Mouse (Mus musculus) heart, embryonic 11.5 days (tissue): ENCODE results near the gene Helz2. TPM values are rescaled to one million over a fixed set of nuclear protein-coding genes. Genes with fewer than 3 reads are reported as not detected.

Source experiments
- ATAC-seq: fragments of 200-750 bp; cut with Nextera tagmentation; replicated peaks from 2 replicates; pipeline ENCODE4 v1.8.0; 2017; ENCODE audit warnings: moderate library complexity; ENCODE audit not compliant: insufficient number of reproducible peaks, low FRiP score, low TSS enrichment
- H3K27ac ChIP-seq: fragments of 300-500 bp; sonication (generic); 2 replicates; pipeline ENCODE4 v1.5.1; 2014; ENCODE audit warnings: mild to moderate bottlenecking, low read depth, low read length
- H3K27me3 ChIP-seq: fragments of 300-500 bp; sonication (generic); 2 replicates; pipeline ENCODE4 v1.6.1; 2014; ENCODE audit warnings: mild to moderate bottlenecking, low read length, mixed read lengths; ENCODE audit not compliant: control insufficient read depth, insufficient read depth
- H3K36me3 ChIP-seq: fragments of 300-500 bp; sonication (generic); 2 replicates; pipeline ENCODE4 v1.6.1; 2014; ENCODE audit warnings: mild to moderate bottlenecking, low read length, moderate library complexity, mixed read lengths; ENCODE audit not compliant: control insufficient read depth, insufficient read depth
- H3K4me1 ChIP-seq: fragments of 300-500 bp; sonication (generic); 2 replicates; pipeline ENCODE4 v1.6.1; 2014; ENCODE audit warnings: low read length; ENCODE audit not compliant: control insufficient read depth, insufficient read depth
- H3K4me2 ChIP-seq: fragments of 300-500 bp; sonication (generic); 2 replicates; pipeline ENCODE4 v1.6.1; 2014; ENCODE audit warnings: mild to moderate bottlenecking, moderate library complexity
- H3K4me3 ChIP-seq: fragments of 300-500 bp; sonication (generic); 2 replicates; pipeline ENCODE4 v1.5.1; 2014; ENCODE audit warnings: low read depth, low read length
- H3K9ac ChIP-seq: fragments of 300-500 bp; sonication (generic); 2 replicates; pipeline ENCODE4 v1.6.1; 2014; ENCODE audit warnings: mild to moderate bottlenecking, low read depth, low read length, moderate library complexity
- H3K9me3 ChIP-seq: fragments of 300-500 bp; sonication (generic); replicated peaks from 2 replicates; pipeline ENCODE4 v1.6.1; 2016; ENCODE audit warnings: low read length; ENCODE audit not compliant: control insufficient read depth
- WGBS: fragments of 180-500 bp; shearing (Covaris S2); extraction: QIAGEN DNeasy Blood & Tissue Kit; methylation state at CpG from one replicate; pipeline ENCODE4 v1.1.7; 2014; ENCODE audit not compliant: insufficient replicate concordance; 5-methylcytosine and 5-hydroxymethylcytosine counted together
- polyA plus RNA-seq: library from polyadenylated mRNA; unstranded; fragments of >200 nt; fragmentation: Nextera tagmentation; extraction: Ambion mirVana; gene quantifications from 2 replicates; pipeline ENCODE4 v1.2.1, GENCODE M21; 2014

Helz2 gene
- polyA plus RNA-seq, 1 experiment from 2014 or later: 1.2 TPM

- 67% methylated on average over 1 of the region's 1 CpGs for WGBS
- Histone ChIP-seq H3K4me1 (no peaks in the 10 kb centered on the region), H3K36me3 (0 out of 2 replicates have a peak, but pooled peaks cover 14% of the 10 kb centered on the region), H3K27me3 (no peaks in the 10 kb centered on the region), H3K4me3 (no peak overlapping the region), H3K27ac (no peak overlapping the region), H3K9ac (no peak overlapping the region), H3K9me3 (no peaks in the 10 kb centered on the region), H3K4me2 (no peak overlapping the region)
- no peak for ATAC-seq
Measured at GRCm38 (mm10) chr2:181276766-181277165, 34.9 kb upstream of the Helz2 start.

- 89% methylated on average over 4 of the region's 4 CpGs for WGBS
- H3K36me3 ChIP-seq: peaks cover 17% of the 10 kb centered on the region; the same call in 1 of the 2 replicates
Measured at GRCm38 (mm10) chr2:181274639-181275038, 32.8 kb upstream of the Helz2 start.

GRCm38 (mm10) chr2:181273829-181274228 is 32.0 kb upstream of the Helz2 start:
- no peaks in the 10 kb centered on the region for H3K4me1 ChIP-seq
- no peaks in the 10 kb centered on the region for H3K27me3 ChIP-seq
- H3K27ac ChIP-seq: no peak overlapping the region
- H3K9me3 ChIP-seq: no peaks in the 10 kb centered on the region
- H3K9ac ChIP-seq: no peak overlapping the region
- ATAC-seq: no peak
- no peak overlapping the region for H3K4me2 ChIP-seq
- WGBS: 89% methylated on average over 2 of the region's 2 CpGs
- no peak overlapping the region for H3K4me3 ChIP-seq
- peaks cover 17% of the 10 kb centered on the region; the same call in 1 of the 2 replicates for H3K36me3 ChIP-seq

More at GRCm38 (mm10) chr2:181274639-181275038, 32.8 kb upstream of the Helz2 start:
- Histone ChIP-seq H3K9me3 (no peaks in the 10 kb centered on the region), H3K27ac (no peak overlapping the region), H3K4me3 (no peak overlapping the region), H3K9ac (no peak overlapping the region), H3K4me1 (no peaks in the 10 kb centered on the region), H3K4me2 (no peak overlapping the region), H3K27me3 (no peaks in the 10 kb centered on the region)
- ATAC-seq: no peak

DNA sequence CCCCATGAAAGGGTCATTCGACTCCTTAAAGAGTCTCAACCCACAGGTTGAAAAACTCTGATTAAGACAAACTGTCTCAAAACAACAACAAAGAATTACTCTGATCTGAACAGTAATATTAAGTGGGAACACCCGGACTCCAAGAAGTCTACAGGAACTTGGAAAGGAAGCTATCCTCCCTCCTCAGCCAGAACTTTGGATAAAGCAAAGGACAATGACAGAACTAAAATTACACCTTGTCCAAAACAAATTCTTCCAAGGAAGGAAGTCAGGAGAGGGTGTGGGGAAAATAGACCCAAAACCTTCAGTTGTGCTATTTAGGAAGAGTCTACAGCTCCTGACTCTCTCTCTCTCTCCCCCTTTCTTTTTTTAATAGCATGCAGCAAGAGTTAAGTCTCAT is 30.3 kb upstream of the Helz2 start:
- no peak for ATAC-seq
- Histone ChIP-seq H3K4me2 (no peak overlapping the region), H3K9me3 (no peaks in the 10 kb centered on the region), H3K9ac (no peak overlapping the region), H3K4me3 (no peak overlapping the region), H3K4me1 (no peaks in the 10 kb centered on the region), H3K27ac (no peak overlapping the region), H3K36me3 (peaks cover 12% of the 10 kb centered on the region), H3K27me3 (no peaks in the 10 kb centered on the region)
- 95% methylated on average over 2 of the region's 2 CpGs for WGBS

GRCm38 (mm10) chr2:181266839-181267238 is 25.0 kb upstream of the Helz2 start:
- Histone ChIP-seq H3K27ac (no peak overlapping the region), H3K4me3 (no peak overlapping the region), H3K36me3 (peaks cover 23% of the 10 kb centered on the region), H3K9ac (no peak overlapping the region), H3K27me3 (no peaks in the 10 kb centered on the region), H3K4me2 (no peak overlapping the region), H3K4me1 (no peaks in the 10 kb centered on the region), H3K9me3 (no peaks in the 10 kb centered on the region)
- ATAC-seq: no peak
- 93% methylated on average over 2 of the region's 2 CpGs for WGBS

DNA sequence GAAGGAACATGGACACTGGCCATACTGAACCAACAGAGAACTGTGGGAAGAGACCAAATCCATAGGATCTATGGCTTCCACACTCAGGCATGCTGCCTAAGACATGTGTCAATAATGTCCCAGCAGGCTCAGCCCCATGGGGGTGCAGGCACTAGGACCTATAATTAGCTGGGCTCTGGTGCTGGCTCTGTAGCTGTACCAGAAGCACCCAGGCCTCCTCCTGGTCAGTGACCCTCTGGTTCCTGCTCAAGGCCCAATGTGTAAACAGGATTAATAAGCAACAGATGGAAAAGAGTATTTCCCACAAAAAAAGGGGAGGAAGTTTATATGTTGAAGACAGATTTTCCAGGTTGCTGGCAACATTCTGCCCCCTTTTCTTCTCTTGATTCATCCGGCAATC is 11.4 kb upstream of the Helz2 start:
- Histone ChIP-seq H3K4me3 (no peak overlapping the region), H3K9ac (no peak overlapping the region), H3K4me2 (no peak overlapping the region), H3K36me3 (peaks cover 30% of the 10 kb centered on the region), H3K4me1 (no peaks in the 10 kb centered on the region), H3K27ac (no peak overlapping the region), H3K9me3 (no peaks in the 10 kb centered on the region), H3K27me3 (no peaks in the 10 kb centered on the region)
- no peak for ATAC-seq
- 83% methylated on average over 1 of the region's 1 CpGs for WGBS

DNA sequence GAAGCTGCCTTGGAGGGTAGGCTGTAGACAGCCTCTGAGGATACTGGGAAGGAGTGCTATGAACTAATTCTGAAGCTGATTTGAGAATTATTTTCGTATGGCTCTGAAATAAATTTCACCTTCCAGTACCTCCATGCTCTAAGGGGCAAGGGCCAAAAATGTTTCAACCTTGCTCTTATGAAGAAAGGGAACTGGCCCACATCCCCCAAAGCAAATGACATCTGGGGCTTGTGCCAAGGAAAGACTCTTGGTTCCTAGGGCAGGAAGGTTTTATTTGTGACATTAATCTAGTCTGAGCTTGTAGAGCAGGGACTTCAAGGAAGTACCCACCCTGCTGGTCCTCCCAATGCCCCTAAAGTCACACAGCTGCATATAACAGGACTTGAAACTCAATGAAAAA is 10.0 kb upstream of the Helz2 start:
- no peak overlapping the region for H3K4me3 ChIP-seq
- H3K27ac ChIP-seq: no peak overlapping the region
- H3K4me1 ChIP-seq: no peaks in the 10 kb centered on the region
- peaks cover 24% of the 10 kb centered on the region for H3K36me3 ChIP-seq
- H3K9me3 ChIP-seq: no peaks in the 10 kb centered on the region
- H3K27me3 ChIP-seq: no peaks in the 10 kb centered on the region
- no peak overlapping the region for H3K4me2 ChIP-seq
- no peak overlapping the region for H3K9ac ChIP-seq
- ATAC-seq: no peak
- 77% methylated on average over 1 of the region's 1 CpGs for WGBS

DNA sequence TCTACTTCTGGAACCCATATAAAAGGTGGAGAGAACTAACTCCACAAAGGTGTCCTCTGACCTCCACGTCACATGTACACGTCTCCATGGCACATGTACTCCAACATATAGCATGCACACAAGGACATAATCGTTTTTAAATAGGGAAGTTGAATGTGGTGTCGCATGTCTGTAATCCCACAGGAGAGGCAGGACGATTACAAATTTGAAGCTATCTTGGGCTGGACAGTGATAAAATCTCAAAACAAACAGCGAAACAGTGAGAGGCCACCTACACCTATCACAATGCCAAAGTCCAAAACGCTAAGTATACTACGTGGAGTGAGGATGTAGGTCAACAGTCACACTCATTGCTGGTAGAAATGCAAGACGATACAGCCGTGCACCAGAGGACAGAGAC is 7.4 kb upstream of the Helz2 start:
- Histone ChIP-seq H3K4me1 (no peaks in the 10 kb centered on the region), H3K36me3 (peaks cover 14% of the 10 kb centered on the region), H3K27ac (no peak overlapping the region), H3K4me3 (no peak overlapping the region), H3K9ac (no peak overlapping the region), H3K9me3 (no peaks in the 10 kb centered on the region), H3K27me3 (no peaks in the 10 kb centered on the region), H3K4me2 (no peak overlapping the region)
- ATAC-seq: no peak
- 76% methylated on average over 10 of the region's 10 CpGs for WGBS

GRCm38 (mm10) chr2:181245031-181245430 is 3.2 kb upstream of the Helz2 start:
- 47% methylated on average over 2 of the region's 2 CpGs for WGBS
- Histone ChIP-seq H3K4me3 (no peak overlapping the region), H3K9me3 (no peaks in the 10 kb centered on the region), H3K9ac (no peak overlapping the region), H3K27ac (no peak overlapping the region), H3K36me3 (no peaks in the 10 kb centered on the region), H3K4me1 (no peaks in the 10 kb centered on the region), H3K4me2 (no peak overlapping the region), H3K27me3 (no peaks in the 10 kb centered on the region)
- no peak for ATAC-seq
